Mouse (Mus musculus) CD8-positive naive resting alpha-beta T cell, adult 2 months (primary cell): ENCODE measurements around the gene Gm20661.
"Not testable (repeated sequence)": the region's sequence is repeated elsewhere in the genome, so short reads cannot be mapped to it uniquely, and the experiment has no call there.

Source experiments
- DNase-seq, 2 experiments: peaks; one replicate each; pipeline ENCODE4 v3.0.0; 2022; ENCODE audit warnings: low read depth in 2 of 2, low spot score in 2 of 2

Gm20661 gene

GRCm38 (mm10) chr9:107996049-107996448 lies 13.2 kb downstream of the Gm20661 start, which contains the start of gene Gm20662:
Gene Gm20662 (plus strand): TSS chr9:107996349.
- no peak for DNase-seq

GRCm38 (mm10) chr9:108001922-108002770 lies 19.3 kb downstream of the Gm20661 start, which contains the start of gene Ip6k1:
Gene Ip6k1 (plus strand): TSS chr9:108002501.
- peak; percentile 99 for DNase-seq

- peak in 1 of 2 experiments; percentile 41 for DNase-seq
These were observed 20.1 kb downstream of the Gm20661 start for GRCm38 (mm10) chr9:108002778-108003530.

- DNase-seq: peak; percentile 43 to 50
These were observed 20.7 kb downstream of the Gm20661 start for GRCm38 (mm10) chr9:108003531-108003890.

GRCm38 (mm10) chr9:108008041-108008440 lies 25.2 kb downstream of the Gm20661 start:
- no peak for DNase-seq

GRCm38 (mm10) chr9:108010385-108010784 lies 27.5 kb downstream of the Gm20661 start:
- DNase-seq: no peak

GRCm38 (mm10) chr9:108013577-108013976 lies 30.7 kb downstream of the Gm20661 start:
- DNase-seq: not testable (repeated sequence)

GRCm38 (mm10) chr9:108017127-108017526 lies 34.3 kb downstream of the Gm20661 start:
- no peak for DNase-seq

GRCm38 (mm10) chr9:108020741-108021140 lies 37.9 kb downstream of the Gm20661 start:
- no peak for DNase-seq

- DNase-seq: no peak
These were observed 40.4 kb downstream of the Gm20661 start for GRCm38 (mm10) chr9:108023216-108023615.

GRCm38 (mm10) chr9:108026584-108026983 lies 43.7 kb downstream of the Gm20661 start:
- no peak for DNase-seq

GRCm38 (mm10) chr9:108027867-108028266 lies 45.0 kb downstream of the Gm20661 start:
- DNase-seq: no peak

GRCm38 (mm10) chr9:108032126-108032525 lies 49.3 kb downstream of the Gm20661 start:
- DNase-seq: no peak

GRCm38 (mm10) chr9:108035331-108036156 lies 52.7 kb downstream of the Gm20661 start:
- DNase-seq: no peak
